Mouse (Mus musculus) midbrain, embryonic 12.5 days (tissue): ENCODE data around the gene Med12. TPM values are rescaled to one million over a fixed set of nuclear protein-coding genes. Genes with fewer than 3 reads are reported as not detected.

Experiments used
- ATAC-seq: fragments of 200-750 bp; cut with Nextera tagmentation; 2 replicates; pipeline ENCODE4 v1.8.0; 2017; ENCODE audit warnings: low read depth, moderate TSS enrichment, moderate library complexity; ENCODE audit not compliant: low FRiP score
- H3K27ac ChIP-seq: fragments of 300-500 bp; sonication (generic); replicated peaks from 2 replicates; pipeline ENCODE4 v1.5.1; 2016; ENCODE audit warnings: mild to moderate bottlenecking
- H3K27me3 ChIP-seq: fragments of 300-500 bp; sonication (generic); 2 replicates; pipeline ENCODE4 v1.6.1; 2016; ENCODE audit warnings: mild to moderate bottlenecking
- H3K36me3 ChIP-seq: fragments of 300-500 bp; sonication (generic); 2 replicates; pipeline ENCODE4 v1.6.1; 2016
- H3K4me1 ChIP-seq: fragments of 300-500 bp; sonication (generic); 2 replicates; pipeline ENCODE4 v1.6.1; 2016
- H3K4me2 ChIP-seq: fragments of 300-500 bp; sonication (generic); replicated peaks from 2 replicates; pipeline ENCODE4 v1.6.1; 2016; ENCODE audit warnings: mild to moderate bottlenecking, moderate library complexity
- H3K4me3 ChIP-seq: fragments of 300-500 bp; sonication (generic); 2 replicates; pipeline ENCODE4 v1.5.1; 2016; ENCODE audit warnings: mild to moderate bottlenecking
- H3K9ac ChIP-seq: fragments of 300-500 bp; sonication (generic); replicated peaks from 2 replicates; pipeline ENCODE4 v1.6.1; 2016; ENCODE audit warnings: mild to moderate bottlenecking, moderate library complexity
- H3K9me3 ChIP-seq: fragments of 300-500 bp; sonication (generic); 2 replicates; pipeline ENCODE4 v1.6.1; 2016; ENCODE audit warnings: mild to moderate bottlenecking
- WGBS: fragments of 180-500 bp; shearing (Covaris S2); methylation state at CpG from one replicate; pipeline ENCODE4 v1.1.7; 2016; 5-methylcytosine and 5-hydroxymethylcytosine counted together
- polyA plus RNA-seq: library from polyadenylated mRNA; unstranded; fragments of >200 nt; fragmentation: Nextera tagmentation; extraction: Ambion mirVana; gene quantifications from 2 replicates; pipeline ENCODE4 v1.2.1, GENCODE M21; 2016

Gene Med12
- polyA plus RNA-seq = 40.0 and 40.4 TPM in 2 replicates

DNA sequence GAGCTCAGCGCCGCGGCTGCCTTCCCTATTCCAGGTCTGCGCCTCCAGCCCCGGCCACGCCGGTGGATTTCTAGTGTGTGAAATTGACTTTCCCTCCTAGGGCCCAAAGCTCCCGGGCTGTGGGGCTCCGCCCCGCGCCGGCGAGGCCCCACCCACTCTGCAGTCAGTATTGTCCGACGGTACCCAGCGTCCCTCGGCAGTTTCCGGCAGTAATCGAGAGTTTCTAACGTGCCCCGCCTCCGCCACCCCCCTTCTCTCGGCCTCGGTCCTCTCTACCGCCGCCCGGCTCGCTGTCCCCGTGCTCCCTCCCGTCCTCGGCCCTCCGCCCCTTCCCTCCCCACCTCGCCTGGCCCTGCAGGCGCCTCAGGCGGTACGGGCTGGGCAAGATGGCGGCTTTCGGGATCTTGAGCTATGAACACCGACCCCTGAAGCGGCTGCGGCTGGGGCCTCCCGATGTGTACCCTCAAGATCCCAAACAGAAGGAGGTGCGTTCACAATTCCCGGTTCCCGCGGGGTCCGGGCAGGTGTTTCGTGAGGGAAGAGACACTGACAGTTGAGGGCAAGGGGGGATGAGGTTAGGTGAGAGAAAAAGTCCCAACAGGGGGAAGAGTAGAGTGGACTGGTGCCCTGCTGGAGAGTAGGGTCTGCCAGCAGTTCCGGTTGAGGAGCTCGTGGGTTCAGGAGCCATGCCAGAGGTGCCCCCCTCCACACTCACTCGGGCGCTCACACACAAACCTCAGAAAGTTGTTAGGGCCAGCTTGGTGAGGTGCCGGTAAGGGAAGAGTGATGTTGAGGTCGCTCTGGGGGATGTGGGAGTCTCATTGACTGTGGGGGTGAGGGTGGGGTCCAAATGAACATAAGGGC lies at the start of gene Med12:
TSS of gene Med12 (plus strand) at position 156 of the 864 bp plus-strand sequence.
- H3K27ac ChIP-seq = peak within 1 kb of the TSS; percentile 49
- peak; percentile 98 for ATAC-seq
- peaks cover 21% of the 10 kb centered on the region; the same call in 1 of the 2 replicates for H3K36me3 ChIP-seq

DNA sequence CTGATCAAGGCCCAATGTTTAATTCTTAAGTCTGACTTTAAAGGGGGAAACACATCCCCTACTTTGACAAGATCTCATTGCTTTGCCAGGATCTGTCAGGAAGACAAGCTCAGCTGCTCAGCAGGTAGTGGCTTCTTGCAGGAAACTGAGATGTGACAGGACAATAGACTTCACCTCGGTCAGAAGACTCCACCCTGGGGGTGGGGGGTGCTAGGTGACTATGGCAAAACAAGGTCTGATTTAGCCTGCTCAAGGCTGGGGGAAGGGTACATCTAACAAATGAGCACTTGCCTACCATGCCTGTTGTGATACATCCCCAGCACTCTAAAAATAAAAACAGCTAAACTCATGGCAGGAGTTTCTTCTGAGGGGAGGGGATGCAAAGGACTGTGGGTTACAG lies 28.8 kb upstream of the Med12 start:
- H3K9me3 ChIP-seq = no peaks in the 10 kb centered on the region
- H3K9ac ChIP-seq = no peak overlapping the region
- H3K4me1 ChIP-seq = no peaks in the 10 kb centered on the region
- H3K4me3 ChIP-seq = no peak overlapping the region
- H3K36me3 ChIP-seq = no peaks in the 10 kb centered on the region
- 29% methylated on average over 1 of the region's 1 CpGs for WGBS
- no peak for ATAC-seq
- H3K4me2 ChIP-seq = no peak overlapping the region
- no peak overlapping the region for H3K27ac ChIP-seq
- peaks cover 5% of the 10 kb centered on the region; the same call in 1 of the 2 replicates for H3K27me3 ChIP-seq

More for the DNA sequence above, at the start of gene Med12:
- Histone ChIP-seq H3K9me3 (no peaks in the 10 kb centered on the region), H3K4me1 (0 out of 2 replicates have a peak, but pooled peaks cover 7% of the 10 kb centered on the region), H3K4me3 (peak within 1 kb of the TSS; percentile 54), H3K9ac (peak within 1 kb of the TSS; percentile 63), H3K27me3 (peaks cover 5% of the 10 kb centered on the region; the same call in 1 of the 2 replicates), H3K4me2 (peak within 1 kb of the TSS; percentile 52)
- 21% methylated on average over 54 of the region's 54 CpGs for WGBS

DNA sequence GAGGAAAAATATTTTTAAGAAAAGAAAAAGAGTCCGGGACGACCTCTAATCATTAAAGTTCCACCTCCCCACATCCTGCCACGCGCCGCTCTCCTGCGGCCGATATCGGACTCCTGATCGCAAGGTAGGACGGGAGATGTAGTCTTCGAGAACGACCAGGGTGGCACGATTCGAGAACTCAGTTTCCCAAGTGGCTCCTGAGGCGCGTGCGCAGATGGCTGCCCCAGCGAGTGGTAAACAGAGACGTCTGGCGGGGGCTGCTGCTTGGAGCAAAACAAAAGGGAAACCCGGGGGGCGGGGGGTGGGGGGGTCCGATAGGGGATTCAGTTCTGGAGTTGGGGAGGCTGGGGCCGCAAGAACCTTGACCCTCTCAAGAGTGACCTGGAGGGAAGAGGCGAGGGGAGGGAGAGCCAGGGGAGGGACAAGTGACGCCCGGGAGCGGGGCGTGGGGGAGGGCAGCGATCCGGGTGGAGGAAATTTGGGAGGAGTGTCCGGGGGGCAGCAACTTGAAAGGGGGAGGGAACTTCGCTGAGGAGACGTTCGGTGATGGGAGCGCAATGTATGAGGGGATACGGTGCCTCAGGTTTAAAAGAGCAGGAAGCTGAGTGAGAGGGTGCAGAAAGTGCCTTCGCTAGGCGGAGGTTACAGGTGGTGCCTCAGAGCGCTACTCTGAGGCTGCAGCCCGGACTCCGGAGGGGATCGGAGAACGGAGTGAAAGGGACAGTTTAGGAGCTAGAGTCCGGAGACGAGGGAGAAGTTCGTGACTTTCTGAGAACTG lies 19.7 kb upstream of the Med12 start, which contains the start of gene Foxo4:
TSS of gene Foxo4 (plus strand) at position 577 of the 778 bp plus-strand sequence.
- WGBS = 29% methylated on average over 44 of the region's 47 CpGs
- Histone ChIP-seq H3K9me3 (no peaks in the 10 kb centered on the region), H3K27ac (no peak within 1 kb of the TSS)

DNA sequence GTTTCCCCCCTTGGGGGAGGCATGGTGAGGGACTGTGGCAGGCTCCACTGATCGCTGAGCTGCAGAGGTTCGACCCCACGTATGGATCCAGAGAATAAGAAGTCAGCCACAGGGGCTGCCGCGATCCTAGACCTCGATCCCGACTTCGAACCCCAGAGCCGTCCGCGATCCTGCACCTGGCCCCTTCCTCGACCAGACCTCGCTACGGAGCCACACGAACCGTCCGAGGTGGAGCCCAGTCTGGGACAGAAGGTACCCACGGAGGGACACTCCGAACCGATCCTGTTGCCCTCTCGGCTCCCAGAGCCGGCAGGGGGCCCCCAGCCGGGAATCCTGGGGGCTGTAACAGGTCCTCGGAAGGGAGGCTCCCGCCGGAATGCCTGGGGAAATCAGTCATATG lies 19.1 kb upstream of the Med12 start:
- H3K4me3 ChIP-seq = peak overlapping the region; percentile 53
- H3K36me3 ChIP-seq = no peaks in the 10 kb centered on the region
- H3K27me3 ChIP-seq = peaks cover 4% of the 10 kb centered on the region; the same call in 1 of the 2 replicates
- H3K27ac ChIP-seq = no peak overlapping the region
- H3K4me1 ChIP-seq = no peaks in the 10 kb centered on the region
- no peak; the same call in 1 of the 2 replicates for ATAC-seq
- 28% methylated on average over 26 of the region's 26 CpGs for WGBS
- peak overlapping the region; percentile 52 for H3K9ac ChIP-seq
- peak overlapping the region; percentile 71 for H3K4me2 ChIP-seq
- H3K9me3 ChIP-seq = no peaks in the 10 kb centered on the region

More for the DNA sequence above, 19.7 kb upstream of the Med12 start, which contains the start of gene Foxo4:
- H3K4me1 ChIP-seq = no peaks in the 10 kb centered on the region
- peak within 1 kb of the TSS; percentile 53 for H3K4me3 ChIP-seq
- no peaks in the 10 kb centered on the region for H3K36me3 ChIP-seq
- H3K4me2 ChIP-seq = peak within 1 kb of the TSS; percentile 71
- ATAC-seq = peak; percentile 93
- peak within 1 kb of the TSS; percentile 52 for H3K9ac ChIP-seq
- peaks cover 4% of the 10 kb centered on the region; the same call in 1 of the 2 replicates for H3K27me3 ChIP-seq

DNA sequence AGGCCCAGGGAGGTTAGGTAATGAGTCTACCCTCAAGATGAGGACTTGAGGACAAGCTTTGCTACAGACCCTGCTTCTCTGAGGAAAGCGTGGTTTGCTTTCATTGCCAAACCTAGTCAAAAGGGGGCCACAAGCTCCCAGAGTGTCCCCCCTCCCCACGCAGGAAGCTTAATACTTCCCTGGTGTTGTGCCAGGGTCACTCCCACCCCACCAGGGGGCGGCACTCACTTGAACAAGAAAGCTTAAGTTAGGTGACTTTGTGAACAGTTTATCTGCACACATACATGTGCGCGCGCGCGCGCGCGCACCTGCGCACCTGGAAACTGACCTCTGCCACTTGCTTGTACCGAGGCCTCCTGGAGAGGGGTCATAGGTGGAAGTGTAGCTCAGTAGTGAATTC lies 17.2 kb upstream of the Med12 start:
- Histone ChIP-seq H3K36me3 (no peaks in the 10 kb centered on the region), H3K9ac (no peak overlapping the region), H3K27me3 (peaks cover 4% of the 10 kb centered on the region; the same call in 1 of the 2 replicates), H3K9me3 (no peaks in the 10 kb centered on the region), H3K27ac (no peak overlapping the region), H3K4me3 (no peak overlapping the region), H3K4me2 (no peak overlapping the region), H3K4me1 (peaks cover 10% of the 10 kb centered on the region)
- WGBS = 85% methylated on average over 13 of the region's 13 CpGs
- ATAC-seq = no peak

DNA sequence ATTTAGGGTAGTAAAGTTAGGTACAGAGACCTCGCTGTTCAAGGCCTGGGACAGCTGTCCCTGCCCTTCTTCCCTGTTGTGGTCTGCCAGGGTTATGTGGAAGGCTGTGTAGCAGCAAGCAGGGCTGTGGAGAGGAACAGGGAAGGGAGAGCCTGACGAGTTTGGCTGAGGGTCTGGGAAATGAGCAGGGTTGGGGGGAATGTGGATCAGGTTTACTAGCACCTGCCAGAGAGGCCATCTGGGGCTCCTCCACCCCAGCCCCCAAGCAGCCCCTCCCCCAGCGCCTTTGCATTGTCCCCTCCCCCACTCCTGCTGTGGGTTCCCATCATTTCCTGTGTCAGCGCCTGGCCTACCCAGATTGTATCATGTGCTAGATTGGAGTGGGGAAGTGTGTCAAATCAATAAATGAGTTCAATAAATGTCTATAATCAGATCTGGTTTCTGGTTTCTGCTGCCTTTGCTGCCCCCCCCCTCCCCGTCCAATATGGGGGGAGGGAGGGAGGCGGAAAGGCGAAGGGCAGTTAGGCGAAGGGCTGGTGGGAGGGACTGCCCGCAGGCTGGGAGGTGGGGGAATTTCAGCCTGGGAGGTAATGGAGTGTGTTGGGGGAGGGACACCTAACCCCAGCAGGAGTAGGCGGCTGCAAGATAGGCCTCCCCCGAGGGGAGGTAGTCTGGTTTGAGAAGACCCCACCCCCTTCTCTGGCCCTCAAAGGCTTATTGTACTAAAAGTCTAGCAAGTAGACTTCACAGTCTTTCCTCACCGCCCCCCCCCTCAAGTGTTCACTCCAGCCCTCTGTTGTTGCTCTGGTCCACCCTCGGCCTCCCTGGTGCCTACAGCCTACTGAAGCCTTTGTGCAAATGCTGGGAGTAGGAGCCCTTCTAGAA lies 13.1 kb upstream of the Med12 start:
- Histone ChIP-seq H3K4me3 (no peak overlapping the region), H3K9ac (no peak overlapping the region)

DNA sequence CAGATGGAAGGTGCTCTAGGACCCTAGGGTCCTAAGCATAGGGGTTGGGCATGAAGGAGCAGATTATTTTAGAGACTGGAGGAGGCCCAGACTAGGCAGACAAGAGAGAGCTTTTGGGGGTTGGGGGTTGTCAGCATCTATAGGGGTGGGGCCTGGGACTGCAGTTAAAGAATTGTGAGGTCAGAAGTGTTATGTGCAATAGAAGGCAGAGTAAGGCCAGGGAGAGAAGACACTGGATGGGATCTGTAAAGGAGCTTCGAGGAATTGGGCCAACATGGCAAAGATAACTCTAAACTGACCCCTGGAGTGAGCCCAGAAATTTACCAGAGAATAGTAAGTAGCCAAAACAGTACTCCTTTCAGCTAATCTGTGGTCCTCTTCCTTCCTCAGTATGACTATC lies 9.9 kb upstream of the Med12 start, which contains the start of gene Gm614:
TSS of gene Gm614 (minus strand) at position 101 of the 400 bp plus-strand sequence.
- WGBS = 92% methylated on average over 1 of the region's 1 CpGs
- no peak for ATAC-seq

More for the DNA sequence above, 13.1 kb upstream of the Med12 start:
- Histone ChIP-seq H3K36me3 (no peaks in the 10 kb centered on the region), H3K9me3 (no peaks in the 10 kb centered on the region), H3K27ac (peak overlapping the region; percentile 70), H3K4me1 (peaks cover 10% of the 10 kb centered on the region), H3K4me2 (0 out of 2 replicates have a peak overlapping the region, but pooled peaks have one; percentile 7), H3K27me3 (peaks cover 4% of the 10 kb centered on the region; the same call in 1 of the 2 replicates)
- 24% methylated on average over 11 of the region's 13 CpGs for WGBS
- peak; percentile 74 for ATAC-seq

DNA sequence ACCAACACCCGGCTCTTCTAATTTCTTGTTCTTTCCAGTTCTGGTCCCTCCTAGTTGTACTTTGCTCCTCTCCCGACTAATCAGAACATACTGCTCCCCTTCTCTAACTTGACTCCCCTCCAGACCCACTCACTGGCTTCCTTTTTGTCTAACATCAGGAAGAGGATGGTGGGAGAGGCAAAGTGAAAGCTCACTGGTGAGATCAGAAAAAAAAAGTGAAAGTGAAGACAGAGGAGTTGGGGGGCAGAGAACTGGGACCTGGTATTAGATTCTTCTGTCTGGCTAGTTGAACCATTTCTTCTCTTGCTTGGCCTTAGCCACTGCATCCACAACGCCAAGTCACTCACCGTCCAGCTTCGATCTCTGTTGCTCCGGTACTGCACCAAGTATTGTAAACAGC lies 7.2 kb upstream of the Med12 start:
- Histone ChIP-seq H3K27ac (no peak overlapping the region), H3K27me3 (no peaks in the 10 kb centered on the region; the same call in 1 of the 2 replicates), H3K4me3 (no peak overlapping the region), H3K9ac (no peak overlapping the region), H3K9me3 (no peaks in the 10 kb centered on the region), H3K36me3 (no peaks in the 10 kb centered on the region), H3K4me1 (no peaks in the 10 kb centered on the region), H3K4me2 (no peak overlapping the region)
- no peak for ATAC-seq
- WGBS = 95% methylated on average over 6 of the region's 6 CpGs

More for the DNA sequence above, 9.9 kb upstream of the Med12 start, which contains the start of gene Gm614:
- Histone ChIP-seq H3K4me3 (no peak within 1 kb of the TSS), H3K27ac (no peak within 1 kb of the TSS), H3K4me1 (peaks cover 10% of the 10 kb centered on the region), H3K9ac (no peak within 1 kb of the TSS), H3K36me3 (no peaks in the 10 kb centered on the region), H3K9me3 (no peaks in the 10 kb centered on the region), H3K4me2 (no peak within 1 kb of the TSS), H3K27me3 (peaks cover under 1% of the 10 kb centered on the region)

DNA sequence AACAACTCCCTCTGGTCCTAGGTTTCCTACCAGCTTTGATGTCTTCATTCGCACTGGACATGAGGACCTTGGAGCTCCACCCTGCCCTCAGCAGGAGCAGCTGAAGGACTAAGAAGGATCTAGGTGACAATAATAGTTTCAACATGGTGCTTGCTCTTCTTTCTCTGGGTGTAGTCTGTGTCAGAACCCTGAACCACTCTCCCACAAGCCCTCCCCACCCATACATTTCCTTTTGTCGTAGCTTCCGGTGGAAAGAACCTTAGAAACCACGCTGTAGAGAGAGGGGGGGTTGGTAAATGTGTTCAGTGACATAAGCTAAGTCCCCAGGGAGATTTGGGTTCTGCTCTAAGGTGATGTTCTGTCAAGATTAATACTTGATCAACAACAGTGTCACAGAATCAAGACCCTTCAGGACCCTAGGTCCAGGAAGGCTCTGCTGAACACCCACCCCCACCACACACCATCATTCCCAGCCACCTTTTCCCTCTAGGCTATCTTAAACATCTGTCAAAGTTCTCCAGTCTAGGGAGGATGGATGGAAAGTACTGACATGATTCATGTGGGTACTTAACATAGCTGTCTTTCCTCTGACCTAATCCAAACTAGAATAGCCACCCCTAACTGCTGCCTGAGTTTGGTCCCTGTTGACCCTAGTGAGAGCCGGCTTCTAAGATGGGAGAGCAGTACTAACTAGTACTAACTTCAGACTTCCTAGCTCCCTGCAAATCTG lies 5.6 kb upstream of the Med12 start, which contains the start of gene Il2rg:
TSS of gene Il2rg (minus strand) at position 231 of the 730 bp plus-strand sequence.
- H3K4me2 ChIP-seq = no peak within 1 kb of the TSS
- no peak within 1 kb of the TSS for H3K9ac ChIP-seq
- no peaks in the 10 kb centered on the region for H3K36me3 ChIP-seq
- no peaks in the 10 kb centered on the region for H3K4me1 ChIP-seq
- H3K9me3 ChIP-seq = no peaks in the 10 kb centered on the region
- H3K4me3 ChIP-seq = no peak within 1 kb of the TSS
- WGBS = 82% methylated on average over 5 of the region's 5 CpGs
- no peak for ATAC-seq
- no peaks in the 10 kb centered on the region; the same call in 1 of the 2 replicates for H3K27me3 ChIP-seq
- H3K27ac ChIP-seq = no peak within 1 kb of the TSS

DNA sequence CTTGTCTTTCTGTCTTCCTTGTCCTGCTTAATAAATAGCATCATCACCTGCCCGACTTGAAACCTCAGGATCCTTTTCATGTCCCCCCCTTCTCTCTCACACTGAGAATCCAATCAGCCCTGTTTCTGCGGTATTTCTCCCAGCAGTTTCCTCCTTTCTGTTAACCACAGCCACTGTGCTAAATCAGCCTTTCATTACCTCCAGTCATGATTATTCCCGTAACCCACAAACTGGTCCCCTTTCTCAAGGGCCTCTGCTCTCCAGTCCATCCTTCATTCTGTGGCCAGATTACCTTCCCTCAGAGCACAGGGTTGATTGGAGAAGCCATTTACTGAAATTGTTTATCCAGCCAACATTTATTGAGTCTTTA lies 5.1 kb upstream of the Med12 start, which contains the start of gene Gm20489:
TSS of gene Gm20489 (minus strand) at position 269 of the 370 bp plus-strand sequence.
- Histone ChIP-seq H3K9ac (no peak within 1 kb of the TSS), H3K36me3 (no peaks in the 10 kb centered on the region), H3K9me3 (no peaks in the 10 kb centered on the region), H3K4me2 (no peak within 1 kb of the TSS), H3K27ac (no peak within 1 kb of the TSS), H3K4me3 (no peak within 1 kb of the TSS), H3K27me3 (no peaks in the 10 kb centered on the region; the same call in 1 of the 2 replicates), H3K4me1 (no peaks in the 10 kb centered on the region)
- ATAC-seq = no peak
- 65% methylated on average over 3 of the region's 3 CpGs for WGBS
